Mouse (Mus musculus): ENCODE results near the gene Cradd. TPM values are rescaled to one million over a fixed set of nuclear protein-coding genes. Genes with fewer than 3 reads are reported as not detected.

Cradd gene
- polyA plus RNA-seq, 1 experiment: 16.7 TPM

DNA sequence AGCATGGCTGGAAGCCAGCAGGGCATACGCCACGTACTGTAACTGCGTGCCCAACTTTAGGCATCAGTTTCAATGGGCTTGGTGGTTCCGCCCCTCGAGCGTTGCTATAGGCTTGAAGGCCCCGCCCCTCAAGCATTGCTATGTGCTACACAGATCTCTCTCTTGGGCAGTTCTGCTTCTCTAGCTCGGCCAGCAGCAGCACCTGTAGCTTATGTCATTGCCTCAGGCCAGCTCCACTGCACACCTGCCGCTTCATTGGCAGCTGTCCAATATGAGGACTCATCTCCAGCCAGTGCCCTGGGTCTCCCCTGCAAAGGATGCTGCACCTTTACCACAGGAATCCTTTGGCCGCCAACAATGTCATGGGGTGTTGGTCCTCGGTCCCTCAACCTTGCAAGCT lies 45.8 kb downstream of the Cradd start:
- 46% methylated on average over 11 of the region's 11 CpGs for WGBS
- H3K27ac ChIP-seq (ENCODE audit: insufficient read depth, low read depth, low read length): peak overlapping the region; percentile 24; the same call in 1 of the 2 replicates
- TF ChIP-seq CTCF (IDR thresholded peaks at IDR 0.05; ENCODE audit: extremely low read depth, insufficient read length, insufficient replicate concordance, low read depth, low read length) (no peak), POLR2A (IDR thresholded peaks at IDR 0.05; ENCODE audit: low read depth, low read length) (no peak)
- H3K27me3 ChIP-seq (ENCODE audit: control insufficient read depth, insufficient read depth, low read length): no peaks in the 10 kb centered on the region
- no peak overlapping the region for H3K4me3 ChIP-seq (ENCODE audit: low read depth, low read length)
- no peaks in the 10 kb centered on the region for H3K36me3 ChIP-seq (ENCODE audit: control insufficient read depth, insufficient read depth, low read length)
- peaks cover 9% of the 10 kb centered on the region; the same call in 1 of the 2 replicates for H3K4me1 ChIP-seq (ENCODE audit: control insufficient read depth, insufficient read depth, insufficient read length, low read length)

DNA sequence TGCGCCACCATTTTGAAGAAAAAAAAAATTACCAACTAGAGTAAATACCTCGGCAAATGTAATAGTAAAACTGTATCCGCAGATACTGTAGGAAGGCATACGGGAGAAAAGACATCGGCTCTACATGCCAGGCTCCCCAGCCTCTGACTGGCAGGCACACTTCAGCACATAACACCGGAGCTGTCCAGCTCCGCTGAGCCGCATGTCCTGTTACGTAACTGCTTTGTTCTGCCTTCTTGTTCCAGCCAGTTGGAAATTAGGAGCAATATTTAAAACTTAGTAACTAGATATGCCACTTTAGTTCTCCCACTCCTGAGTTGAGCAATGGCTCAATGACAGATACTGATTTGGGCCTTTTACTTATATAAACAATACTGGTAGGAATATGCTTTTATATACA lies 48.4 kb downstream of the Cradd start:
- Histone ChIP-seq H3K4me3 (ENCODE audit: low read depth, low read length) (no peak overlapping the region), H3K27ac (ENCODE audit: insufficient read depth, low read depth, low read length) (no peak overlapping the region), H3K27me3 (ENCODE audit: control insufficient read depth, insufficient read depth, low read length) (no peaks in the 10 kb centered on the region), H3K36me3 (ENCODE audit: control insufficient read depth, insufficient read depth, low read length) (no peaks in the 10 kb centered on the region), H3K4me1 (ENCODE audit: control insufficient read depth, insufficient read depth, insufficient read length, low read length) (peaks cover 3% of the 10 kb centered on the region; the same call in 1 of the 2 replicates)
- TF ChIP-seq POLR2A (IDR thresholded peaks at IDR 0.05; ENCODE audit: low read depth, low read length) (no peak), CTCF (IDR thresholded peaks at IDR 0.05; ENCODE audit: extremely low read depth, insufficient read length, insufficient replicate concordance, low read depth, low read length) (no peak)
- 95% methylated on average over 9 of the region's 9 CpGs for WGBS

- no peaks in the 10 kb centered on the region for H3K36me3 ChIP-seq (ENCODE audit: control insufficient read depth, insufficient read depth, low read length)
- peaks cover 3% of the 10 kb centered on the region; the same call in 1 of the 2 replicates for H3K4me1 ChIP-seq (ENCODE audit: control insufficient read depth, insufficient read depth, insufficient read length, low read length)
- no peak for TF ChIP-seq POLR2A (IDR thresholded peaks at IDR 0.05; ENCODE audit: low read depth, low read length)
- no peak for TF ChIP-seq CTCF (IDR thresholded peaks at IDR 0.05; ENCODE audit: extremely low read depth, insufficient read length, insufficient replicate concordance, low read depth, low read length)
- H3K4me3 ChIP-seq (ENCODE audit: low read depth, low read length): no peak overlapping the region
- WGBS: 94% methylated on average over 13 of the region's 13 CpGs
- H3K27ac ChIP-seq (ENCODE audit: insufficient read depth, low read depth, low read length): no peak overlapping the region
- H3K27me3 ChIP-seq (ENCODE audit: control insufficient read depth, insufficient read depth, low read length): no peaks in the 10 kb centered on the region
Observed at GRCm38 (mm10) chr10:95273226-95273625, 50.7 kb downstream of the Cradd start.

DNA sequence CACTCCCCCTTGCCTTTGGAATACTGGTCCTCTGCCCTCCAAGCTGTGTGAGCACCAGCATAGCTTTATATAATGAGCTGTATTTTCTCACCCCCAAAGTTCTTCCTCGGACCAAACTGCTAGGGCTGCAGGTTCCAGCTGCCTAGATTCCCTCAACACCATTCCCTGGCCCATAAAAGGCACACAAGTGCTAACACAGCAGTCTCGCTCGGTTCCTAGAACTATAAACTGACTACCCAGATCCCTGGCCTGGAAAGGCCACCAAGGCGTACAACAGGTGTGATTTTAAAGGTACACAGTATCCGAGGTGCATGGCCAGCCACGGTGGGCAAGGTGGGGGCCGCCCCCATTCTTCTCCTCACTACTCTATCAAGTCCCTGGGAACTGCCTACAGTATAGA lies 54.8 kb downstream of the Cradd start:
- no peak for TF ChIP-seq CTCF (IDR thresholded peaks at IDR 0.05; ENCODE audit: extremely low read depth, insufficient read length, insufficient replicate concordance, low read depth, low read length)
- no peak for TF ChIP-seq POLR2A (IDR thresholded peaks at IDR 0.05; ENCODE audit: low read depth, low read length)
- no peaks in the 10 kb centered on the region for H3K4me1 ChIP-seq (ENCODE audit: control insufficient read depth, insufficient read depth, insufficient read length, low read length)
- 94% methylated on average over 7 of the region's 7 CpGs for WGBS
- H3K36me3 ChIP-seq (ENCODE audit: control insufficient read depth, insufficient read depth, low read length): no peaks in the 10 kb centered on the region
- H3K27ac ChIP-seq (ENCODE audit: insufficient read depth, low read depth, low read length): no peak overlapping the region
- no peaks in the 10 kb centered on the region for H3K27me3 ChIP-seq (ENCODE audit: control insufficient read depth, insufficient read depth, low read length)
- H3K4me3 ChIP-seq (ENCODE audit: low read depth, low read length): no peak overlapping the region

GRCm38 (mm10) chr10:95268366-95268765 lies 55.6 kb downstream of the Cradd start:
- TF ChIP-seq CTCF (IDR thresholded peaks at IDR 0.05; ENCODE audit: extremely low read depth, insufficient read length, insufficient replicate concordance, low read depth, low read length) (no peak), POLR2A (IDR thresholded peaks at IDR 0.05; ENCODE audit: low read depth, low read length) (no peak)
- H3K27ac ChIP-seq (ENCODE audit: insufficient read depth, low read depth, low read length): no peak overlapping the region
- 88% methylated on average over 5 of the region's 5 CpGs for WGBS

DNA sequence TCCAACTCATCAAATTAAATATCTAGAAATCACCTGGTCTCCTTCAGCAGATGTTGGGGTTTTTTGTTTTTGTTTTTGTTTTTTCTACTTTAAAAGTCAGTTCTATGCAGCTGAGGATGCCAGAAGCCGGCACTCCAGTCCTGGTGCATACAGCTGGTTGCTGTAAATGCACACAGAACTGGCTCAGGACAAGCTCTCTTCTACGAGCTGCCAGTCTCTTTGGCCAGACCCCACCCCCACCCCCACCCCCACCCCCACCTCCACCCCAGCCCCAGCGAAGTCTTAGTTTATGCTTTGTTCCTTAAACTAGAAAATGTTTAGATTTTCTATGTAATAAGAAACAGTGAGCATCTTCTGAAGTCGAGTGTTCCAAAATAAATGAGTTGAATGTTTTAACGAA lies 57.0 kb downstream of the Cradd start:
- TF ChIP-seq CTCF (IDR thresholded peaks at IDR 0.05; ENCODE audit: extremely low read depth, insufficient read length, insufficient replicate concordance, low read depth, low read length) (no peak), POLR2A (IDR thresholded peaks at IDR 0.05; ENCODE audit: low read depth, low read length) (no peak)
- H3K27ac ChIP-seq (ENCODE audit: insufficient read depth, low read depth, low read length): 0 out of 2 replicates have a peak overlapping the region, but pooled peaks have one; percentile 88
- no peaks in the 10 kb centered on the region for H3K4me1 ChIP-seq (ENCODE audit: control insufficient read depth, insufficient read depth, insufficient read length, low read length)
- H3K4me3 ChIP-seq (ENCODE audit: low read depth, low read length): no peak overlapping the region
- H3K36me3 ChIP-seq (ENCODE audit: control insufficient read depth, insufficient read depth, low read length): no peaks in the 10 kb centered on the region
- no peaks in the 10 kb centered on the region for H3K27me3 ChIP-seq (ENCODE audit: control insufficient read depth, insufficient read depth, low read length)
- 69% methylated on average over 5 of the region's 5 CpGs for WGBS

More at GRCm38 (mm10) chr10:95268366-95268765, 55.6 kb downstream of the Cradd start:
- Histone ChIP-seq H3K4me3 (ENCODE audit: low read depth, low read length) (no peak overlapping the region), H3K36me3 (ENCODE audit: control insufficient read depth, insufficient read depth, low read length) (no peaks in the 10 kb centered on the region), H3K27me3 (ENCODE audit: control insufficient read depth, insufficient read depth, low read length) (no peaks in the 10 kb centered on the region), H3K4me1 (ENCODE audit: control insufficient read depth, insufficient read depth, insufficient read length, low read length) (no peaks in the 10 kb centered on the region)

DNA sequence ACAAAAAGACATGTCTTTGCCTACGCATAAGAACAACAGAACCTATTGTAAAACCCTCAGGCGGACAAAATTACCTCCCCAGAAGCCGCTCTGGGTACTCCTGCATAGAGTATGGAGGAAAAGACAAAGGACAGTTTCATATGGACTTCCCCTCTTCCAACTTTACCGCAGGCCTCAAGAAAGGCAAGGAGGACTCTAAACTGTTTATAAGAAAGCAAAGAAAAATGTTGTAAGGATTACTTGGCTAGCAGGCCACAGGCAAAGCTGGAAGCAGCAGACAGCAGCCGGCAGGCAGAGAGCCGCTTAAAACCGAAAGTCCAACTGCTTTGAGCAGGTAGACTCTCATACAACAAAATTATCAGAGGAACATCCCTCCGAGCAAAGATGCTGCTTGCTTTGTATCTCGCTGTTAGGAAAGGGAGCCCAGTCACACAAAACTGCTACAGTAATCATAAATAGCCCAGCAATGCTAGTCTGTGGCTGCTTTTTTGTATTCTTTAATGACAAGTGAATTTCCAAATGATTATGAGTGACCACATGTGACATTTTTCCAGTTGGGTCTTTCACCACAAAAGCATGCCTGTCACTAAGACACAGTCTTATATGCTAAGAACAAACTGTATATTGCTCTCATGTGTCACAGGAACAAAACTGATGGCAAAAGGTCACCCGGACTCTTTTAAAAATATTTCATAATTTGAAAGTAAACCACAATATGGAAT lies 57.7 kb downstream of the Cradd start:
- no peaks in the 10 kb centered on the region for H3K4me1 ChIP-seq (ENCODE audit: control insufficient read depth, insufficient read depth, insufficient read length, low read length)
- no peaks in the 10 kb centered on the region for H3K27me3 ChIP-seq (ENCODE audit: control insufficient read depth, insufficient read depth, low read length)
- H3K36me3 ChIP-seq (ENCODE audit: control insufficient read depth, insufficient read depth, low read length): no peaks in the 10 kb centered on the region
- H3K4me3 ChIP-seq (ENCODE audit: low read depth, low read length): no peak overlapping the region; the same call in 1 of the 2 replicates
- peak overlapping the region; percentile 88 for H3K27ac ChIP-seq (ENCODE audit: insufficient read depth, low read depth, low read length)
- TF ChIP-seq CTCF (IDR thresholded peaks at IDR 0.05; ENCODE audit: extremely low read depth, insufficient read length, insufficient replicate concordance, low read depth, low read length) (no peak), POLR2A (IDR thresholded peaks at IDR 0.05; ENCODE audit: low read depth, low read length) (no peak)
- 47% methylated on average over 10 of the region's 10 CpGs for WGBS

Measured in small intestine, adult 2 months (tissue).